Mouse (Mus musculus) forebrain, embryonic 11.5 days (tissue): Measurements from ENCODE around the gene Eno4. TPM values are rescaled to one million over a fixed set of nuclear protein-coding genes. Genes with fewer than 3 reads are reported as not detected.

Experiments used
- ATAC-seq: fragments of 200-750 bp; cut with Nextera tagmentation; replicated peaks from 2 replicates; pipeline ENCODE4 v1.8.0; 2017; ENCODE audit warnings: moderate TSS enrichment; ENCODE audit not compliant: low FRiP score
- DNase-seq: peaks from one replicate; pipeline ENCODE4 v3.0.0-alpha.2; 2017; ENCODE audit warnings: low spot score
- H3K27ac ChIP-seq: fragments of 300-500 bp; sonication (generic); 2 replicates; pipeline ENCODE4 v1.5.1; 2014; ENCODE audit warnings: low read depth, low read length
- H3K27me3 ChIP-seq: fragments of 300-500 bp; sonication (generic); 2 replicates; pipeline ENCODE4 v1.6.1; 2014; ENCODE audit warnings: mild to moderate bottlenecking, low read length, mixed read lengths; ENCODE audit not compliant: control insufficient read depth, insufficient read depth
- H3K36me3 ChIP-seq: fragments of 300-500 bp; sonication (generic); 2 replicates; pipeline ENCODE4 v1.6.1; 2014; ENCODE audit warnings: mild to moderate bottlenecking, low read length, moderate library complexity, mixed read lengths; ENCODE audit not compliant: control insufficient read depth, insufficient read depth
- H3K4me1 ChIP-seq: fragments of 300-500 bp; sonication (generic); replicated peaks from 2 replicates; pipeline ENCODE4 v1.6.1; 2014; ENCODE audit warnings: low read length, mixed read lengths; ENCODE audit not compliant: control insufficient read depth, insufficient read depth
- H3K4me2 ChIP-seq: fragments of 300-500 bp; sonication (generic); 2 replicates; pipeline ENCODE4 v1.6.1; 2014; ENCODE audit warnings: low read depth, mild to moderate bottlenecking, low read length, moderate library complexity, mixed read lengths; ENCODE audit not compliant: severe bottlenecking
- H3K4me3 ChIP-seq: fragments of 300-500 bp; sonication (generic); 2 replicates; pipeline ENCODE4 v1.5.1; 2014; ENCODE audit warnings: low read depth, low read length
- H3K9ac ChIP-seq: fragments of 300-500 bp; sonication (generic); 2 replicates; pipeline ENCODE4 v1.6.1; 2014; ENCODE audit warnings: low read length
- H3K9me3 ChIP-seq: fragments of 300-500 bp; sonication (generic); 2 replicates; pipeline ENCODE4 v1.6.1; 2016; ENCODE audit warnings: low read length, mixed read lengths; ENCODE audit not compliant: control insufficient read depth
- WGBS: fragments of 180-500 bp; shearing (Covaris S2); extraction: QIAGEN DNeasy Blood & Tissue Kit; methylation state at CpG from one replicate; pipeline ENCODE4 v1.1.7; 2014; 5-methylcytosine and 5-hydroxymethylcytosine counted together
- polyA plus RNA-seq: library from polyadenylated mRNA; unstranded; fragments of >200 nt; fragmentation: Nextera tagmentation; extraction: Ambion mirVana; gene quantifications from 2 replicates; pipeline ENCODE4 v1.2.1, GENCODE M21; 2014

Eno4 gene
- polyA plus RNA-seq, 1 experiment from 2014 or later = 0.98 TPM

DNA sequence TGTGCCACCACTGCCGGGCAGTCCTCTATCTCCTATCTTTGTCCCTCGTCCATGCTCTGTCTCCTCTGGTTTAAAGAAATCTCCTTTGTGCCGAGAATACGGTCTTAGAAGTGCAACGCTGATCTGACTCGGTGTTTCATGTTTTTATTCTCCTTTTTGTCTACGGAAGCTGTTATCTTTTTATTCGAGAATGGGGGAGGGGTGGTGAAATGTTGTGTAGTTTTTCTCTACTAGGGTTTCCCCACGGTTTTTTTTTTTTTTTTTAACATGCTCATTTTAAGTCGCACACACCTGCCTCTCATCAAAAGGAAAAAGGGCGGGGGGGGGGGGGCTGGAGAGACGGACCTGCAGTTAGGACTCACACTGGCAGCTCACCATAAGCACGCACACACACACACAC is 9.0 kb downstream of the Eno4 start:
- Histone ChIP-seq H3K4me3 (no peak overlapping the region), H3K27me3 (peaks cover 2% of the 10 kb centered on the region; the same call in 1 of the 2 replicates), H3K9me3 (no peaks in the 10 kb centered on the region), H3K4me2 (no peak overlapping the region), H3K9ac (no peak overlapping the region), H3K36me3 (no peaks in the 10 kb centered on the region), H3K4me1 (no peaks in the 10 kb centered on the region), H3K27ac (no peak overlapping the region)
- ATAC-seq = no peak
- 81% methylated on average over 13 of the region's 13 CpGs for WGBS
- no peak for DNase-seq

DNA sequence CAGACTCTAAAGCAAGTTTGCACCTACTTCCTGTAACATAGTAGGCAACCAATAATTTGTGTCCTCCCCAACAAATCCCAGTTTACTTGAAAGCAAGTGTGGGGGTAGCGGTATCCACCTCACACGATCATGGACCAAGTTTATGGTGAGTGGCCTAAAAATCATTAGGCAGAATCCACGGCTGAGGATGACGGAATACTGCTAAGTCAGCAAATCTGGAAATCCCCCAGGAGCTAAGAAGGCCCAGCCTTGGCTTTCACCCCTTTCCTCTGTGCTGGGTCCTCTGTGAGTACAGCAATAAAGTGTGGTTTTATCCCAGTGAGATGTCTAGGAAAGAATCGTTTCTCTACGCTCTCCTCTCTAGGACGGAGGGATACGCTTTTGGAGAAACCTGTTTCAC is 11.6 kb downstream of the Eno4 start:
- H3K27me3 ChIP-seq = peaks cover 2% of the 10 kb centered on the region; the same call in 1 of the 2 replicates
- no peak for DNase-seq
- no peaks in the 10 kb centered on the region for H3K9me3 ChIP-seq

DNA sequence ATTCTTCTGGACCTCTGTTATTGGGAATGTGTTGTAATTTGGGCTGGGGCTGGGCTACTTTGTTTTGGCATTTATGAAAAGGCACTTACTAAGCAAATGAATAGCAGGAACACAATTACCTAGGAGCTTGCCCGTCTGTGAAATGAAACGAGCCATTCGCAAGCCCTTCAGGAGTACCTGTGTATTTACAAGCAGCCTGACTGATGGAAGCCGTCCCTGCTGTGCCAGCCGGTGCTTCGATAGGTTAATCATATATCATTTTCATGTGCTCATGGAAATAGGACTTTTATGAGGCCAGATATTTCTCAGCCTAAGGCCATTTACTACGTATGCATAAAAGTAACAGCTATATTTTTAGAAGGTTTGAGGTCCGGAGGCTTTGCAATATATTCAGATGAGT is 19.8 kb downstream of the Eno4 start:
- H3K9ac ChIP-seq = no peak overlapping the region
- H3K4me3 ChIP-seq = no peak overlapping the region
- no peak overlapping the region for H3K27ac ChIP-seq
- H3K4me1 ChIP-seq = no peaks in the 10 kb centered on the region
- H3K27me3 ChIP-seq = peaks cover 15% of the 10 kb centered on the region
- no peak overlapping the region for H3K4me2 ChIP-seq
- no peak for DNase-seq
- WGBS = 61% methylated on average over 8 of the region's 8 CpGs
- H3K9me3 ChIP-seq = no peaks in the 10 kb centered on the region
- no peaks in the 10 kb centered on the region for H3K36me3 ChIP-seq
- no peak for ATAC-seq

More for the DNA sequence above, 11.6 kb downstream of the Eno4 start:
- H3K27ac ChIP-seq = no peak overlapping the region
- no peak overlapping the region for H3K4me2 ChIP-seq
- H3K4me3 ChIP-seq = no peak overlapping the region
- H3K36me3 ChIP-seq = no peaks in the 10 kb centered on the region
- no peak overlapping the region for H3K9ac ChIP-seq
- 90% methylated on average over 8 of the region's 8 CpGs for WGBS
- no peak for ATAC-seq
- no peaks in the 10 kb centered on the region for H3K4me1 ChIP-seq

GRCm38 (mm10) chr19:58968731-58969506 is 25.7 kb downstream of the Eno4 start:
- WGBS = 16% methylated on average over 15 of the region's 15 CpGs
- DNase-seq = no peak
- Histone ChIP-seq H3K9ac (no peak overlapping the region; the same call in 1 of the 2 replicates), H3K4me3 (no peak overlapping the region), H3K27me3 (peaks cover 40% of the 10 kb centered on the region), H3K36me3 (no peaks in the 10 kb centered on the region), H3K4me2 (no peak overlapping the region), H3K27ac (no peak overlapping the region), H3K4me1 (peaks cover 9% of the 10 kb centered on the region), H3K9me3 (no peaks in the 10 kb centered on the region)
- no peak for ATAC-seq

GRCm38 (mm10) chr19:58970826-58971225 is 27.6 kb downstream of the Eno4 start:
- no peaks in the 10 kb centered on the region for H3K36me3 ChIP-seq
- ATAC-seq (no peak), DNase-seq (no peak)
- no peak overlapping the region for H3K9ac ChIP-seq
- 91% methylated on average over 13 of the region's 13 CpGs for WGBS
- peaks cover 9% of the 10 kb centered on the region for H3K4me1 ChIP-seq
- no peak overlapping the region for H3K4me2 ChIP-seq
- no peaks in the 10 kb centered on the region for H3K9me3 ChIP-seq
- H3K4me3 ChIP-seq = no peak overlapping the region
- peaks cover 46% of the 10 kb centered on the region for H3K27me3 ChIP-seq
- no peak overlapping the region for H3K27ac ChIP-seq

GRCm38 (mm10) chr19:58974126-58974525 is 30.9 kb downstream of the Eno4 start:
- H3K36me3 ChIP-seq = no peaks in the 10 kb centered on the region
- H3K4me3 ChIP-seq = no peak overlapping the region
- ATAC-seq (no peak), DNase-seq (no peak)
- H3K4me1 ChIP-seq = peaks cover 7% of the 10 kb centered on the region; the same call in 1 of the 2 replicates
- peaks cover 61% of the 10 kb centered on the region for H3K27me3 ChIP-seq
- no peak overlapping the region for H3K27ac ChIP-seq
- no peak overlapping the region for H3K9ac ChIP-seq
- 86% methylated on average over 8 of the region's 8 CpGs for WGBS
- no peaks in the 10 kb centered on the region for H3K9me3 ChIP-seq
- no peak overlapping the region for H3K4me2 ChIP-seq

- no peak for ATAC-seq
- H3K36me3 ChIP-seq = no peaks in the 10 kb centered on the region
- H3K4me3 ChIP-seq = no peak overlapping the region
- no peak for DNase-seq
- peaks cover 59% of the 10 kb centered on the region for H3K27me3 ChIP-seq
- no peak overlapping the region for H3K27ac ChIP-seq
- H3K4me1 ChIP-seq = peaks cover 9% of the 10 kb centered on the region; the same call in 1 of the 2 replicates
- WGBS = 79% methylated on average over 11 of the region's 11 CpGs
- no peak overlapping the region for H3K4me2 ChIP-seq
- no peaks in the 10 kb centered on the region for H3K9me3 ChIP-seq
- no peak overlapping the region for H3K9ac ChIP-seq
Observed at GRCm38 (mm10) chr19:58975216-58975863, 32.1 kb downstream of the Eno4 start.

GRCm38 (mm10) chr19:58978401-58979171 is 35.4 kb downstream of the Eno4 start:
- no peak overlapping the region for H3K4me3 ChIP-seq
- no peak overlapping the region for H3K9ac ChIP-seq
- H3K27me3 ChIP-seq = peaks cover 38% of the 10 kb centered on the region
- DNase-seq (peak; percentile 54), ATAC-seq (peak; percentile 27; the same call in 1 of the 2 replicates)
- H3K4me1 ChIP-seq = peaks cover 15% of the 10 kb centered on the region; the same call in 1 of the 2 replicates
- H3K4me2 ChIP-seq = peak overlapping the region; percentile 24; the same call in 1 of the 2 replicates
- no peaks in the 10 kb centered on the region for H3K36me3 ChIP-seq
- H3K27ac ChIP-seq = no peak overlapping the region
- 50% methylated on average over 11 of the region's 11 CpGs for WGBS
- no peaks in the 10 kb centered on the region for H3K9me3 ChIP-seq
